Comparison of ENCODE assay signal across 17 mouse cellular contexts in genomic region chr1:19639136-19639535, GRCm38 (mm10).
DNase-seq lines count a peak whose midpoint lies in the region; ATAC-seq and TF ChIP-seq lines count a peak whose summit lies in the region.
"Had no signal": no experiment of that assay in that cellular context is flagged by ENCODE, and none has a peak within 500 bp of the region (broad histone marks: within the 10 kb centered on the region; RNA-seq: fewer than 3 reads in every experiment).

No protein-coding gene starts in this region.

- H3K4me1 ChIP-seq in midbrain, embryonic 13.5 days (replicated peaks) = no peaks in the 10 kb centered on the region
- no peaks in the 10 kb centered on the region for H3K4me1 ChIP-seq in midbrain, embryonic 10.5 days
- no peaks in the 10 kb centered on the region for H3K4me1 ChIP-seq in midbrain, embryonic 15.5 days
- no peaks in the 10 kb centered on the region for H3K4me1 ChIP-seq in midbrain, postnatal 0 days (ENCODE audit: insufficient read depth, low read length)
- no peaks in the 10 kb centered on the region for H3K4me1 ChIP-seq in midbrain, embryonic 16.5 days (ENCODE audit: control insufficient read depth, insufficient read depth, low read length)
- H3K4me1 ChIP-seq: embryonic facial prominence, embryonic 10.5 days; embryonic facial prominence, embryonic 12.5 days; forebrain, embryonic 13.5 days; forebrain, embryonic 15.5 days had no signal

- H3K9me3 ChIP-seq in midbrain, embryonic 13.5 days = no peaks in the 10 kb centered on the region
- no peaks in the 10 kb centered on the region for H3K9me3 ChIP-seq in midbrain, embryonic 10.5 days (replicated peaks)
- no peaks in the 10 kb centered on the region for H3K9me3 ChIP-seq in midbrain, embryonic 15.5 days
- H3K9me3 ChIP-seq in midbrain, postnatal 0 days (ENCODE audit: low read length) = no peaks in the 10 kb centered on the region
- no peaks in the 10 kb centered on the region for H3K9me3 ChIP-seq in midbrain, embryonic 16.5 days (replicated peaks; ENCODE audit: control insufficient read depth, low read length, poor library complexity, severe bottlenecking)
- H3K9me3 ChIP-seq: embryonic facial prominence, embryonic 10.5 days; embryonic facial prominence, embryonic 12.5 days; forebrain, embryonic 13.5 days; forebrain, embryonic 15.5 days had no signal

- no peak for TF ChIP-seq CTCF in midbrain, postnatal 0 days (IDR thresholded peaks at IDR 0.05)

- ATAC-seq in midbrain, embryonic 13.5 days = peak; percentile 50
- ATAC-seq in midbrain, embryonic 15.5 days (replicated peaks) = 0 out of 2 replicates have a peak, but pooled peaks have one; percentile 45
- no peak for ATAC-seq in midbrain, postnatal 0 days (ENCODE audit: low FRiP score)
- 0 out of 2 replicates have a peak, but pooled peaks have one; percentile 60 for ATAC-seq in midbrain, embryonic 16.5 days
- ATAC-seq: forebrain, embryonic 13.5 days; forebrain, embryonic 15.5 days had no signal

- H3K4me3 ChIP-seq in midbrain, embryonic 13.5 days (replicated peaks) = no peak overlapping the region
- no peak overlapping the region for H3K4me3 ChIP-seq in midbrain, embryonic 10.5 days
- no peak overlapping the region for H3K4me3 ChIP-seq in midbrain, embryonic 15.5 days
- H3K4me3 ChIP-seq in midbrain, postnatal 0 days (ENCODE audit: low read depth, low read length) = no peak overlapping the region
- H3K4me3 ChIP-seq in midbrain, embryonic 16.5 days (ENCODE audit: low read depth, low read length) = no peak overlapping the region
- H3K4me3 ChIP-seq: embryonic facial prominence, embryonic 10.5 days; embryonic facial prominence, embryonic 12.5 days; forebrain, embryonic 13.5 days; forebrain, embryonic 15.5 days had no signal

- H3K27ac ChIP-seq in midbrain, embryonic 13.5 days = no peak overlapping the region
- no peak overlapping the region for H3K27ac ChIP-seq in midbrain, embryonic 10.5 days (replicated peaks)
- 0 out of 2 replicates have a peak overlapping the region, but pooled peaks have one; percentile 17 for H3K27ac ChIP-seq in midbrain, embryonic 15.5 days
- H3K27ac ChIP-seq in midbrain, postnatal 0 days (ENCODE audit: low read depth, low read length) = no peak overlapping the region
- no peak overlapping the region for H3K27ac ChIP-seq in midbrain, embryonic 16.5 days (ENCODE audit: low read length)
- H3K27ac ChIP-seq: embryonic facial prominence, embryonic 10.5 days; embryonic facial prominence, embryonic 12.5 days; forebrain, embryonic 13.5 days; forebrain, embryonic 15.5 days had no signal

- H3K27me3 ChIP-seq in midbrain, embryonic 13.5 days = no peaks in the 10 kb centered on the region
- H3K27me3 ChIP-seq in midbrain, embryonic 10.5 days (ENCODE audit: low read depth, poor library complexity, severe bottlenecking) = no peaks in the 10 kb centered on the region
- no peaks in the 10 kb centered on the region for H3K27me3 ChIP-seq in midbrain, embryonic 15.5 days (replicated peaks)
- H3K27me3 ChIP-seq in midbrain, postnatal 0 days (ENCODE audit: insufficient read depth, low read length) = no peaks in the 10 kb centered on the region
- no peaks in the 10 kb centered on the region for H3K27me3 ChIP-seq in midbrain, embryonic 16.5 days (ENCODE audit: control insufficient read depth, insufficient read depth, low read depth, low read length)
- H3K27me3 ChIP-seq: embryonic facial prominence, embryonic 12.5 days; forebrain, embryonic 13.5 days; forebrain, embryonic 15.5 days had no signal

- no peaks in the 10 kb centered on the region for H3K36me3 ChIP-seq in midbrain, embryonic 13.5 days
- no peaks in the 10 kb centered on the region for H3K36me3 ChIP-seq in midbrain, embryonic 10.5 days
- H3K36me3 ChIP-seq in midbrain, embryonic 15.5 days (replicated peaks) = no peaks in the 10 kb centered on the region
- H3K36me3 ChIP-seq in midbrain, postnatal 0 days (ENCODE audit: insufficient read depth, low read length) = no peaks in the 10 kb centered on the region
- no peaks in the 10 kb centered on the region for H3K36me3 ChIP-seq in midbrain, embryonic 16.5 days (ENCODE audit: control insufficient read depth, insufficient read depth, low read length)
- H3K36me3 ChIP-seq: embryonic facial prominence, embryonic 10.5 days; embryonic facial prominence, embryonic 12.5 days; forebrain, embryonic 15.5 days had no signal

- DNase-seq in midbrain, embryonic 10.5 days (ENCODE audit: low spot score) = no peak
- DNase-seq in midbrain, postnatal 0 days (ENCODE audit: low spot score) = no peak
- DNase-seq in layer of hippocampus, adult 9-11 months = no peak
- DNase-seq: adrenal gland, adult 2 months; adrenal gland, postnatal 10 days; adrenal gland, postnatal 25 days; cerebellum, adult 11-12 months; cerebellum, adult 2 months; cerebellum, adult 9-10 months; cerebellum, postnatal 25 days had no signal

- no peak overlapping the region for H3K9ac ChIP-seq in midbrain, embryonic 13.5 days (replicated peaks)
- H3K9ac ChIP-seq in midbrain, embryonic 15.5 days = no peak overlapping the region
- H3K9ac ChIP-seq in midbrain, postnatal 0 days (replicated peaks; ENCODE audit: low read length, poor library complexity, severe bottlenecking) = no peak overlapping the region
- H3K9ac ChIP-seq in midbrain, embryonic 16.5 days (ENCODE audit: low read depth, low read length) = no peak overlapping the region
- H3K9ac ChIP-seq: embryonic facial prominence, embryonic 12.5 days; forebrain, embryonic 13.5 days; forebrain, embryonic 15.5 days had no signal

- H3K4me2 ChIP-seq in midbrain, embryonic 13.5 days (replicated peaks) = no peak overlapping the region
- no peak overlapping the region for H3K4me2 ChIP-seq in midbrain, embryonic 15.5 days
- H3K4me2 ChIP-seq in midbrain, postnatal 0 days (ENCODE audit: low read depth, low read length, poor library complexity, severe bottlenecking) = no peak overlapping the region
- no peak overlapping the region for H3K4me2 ChIP-seq in midbrain, embryonic 16.5 days (ENCODE audit: low read length)
- H3K4me2 ChIP-seq: embryonic facial prominence, embryonic 12.5 days; forebrain, embryonic 13.5 days; forebrain, embryonic 15.5 days had no signal

- 64% methylated on average over 8 of the region's 8 CpGs for WGBS in midbrain, embryonic 13.5 days
- 82% methylated on average over 8 of the region's 8 CpGs for WGBS in midbrain, embryonic 10.5 days
- WGBS in midbrain, embryonic 15.5 days = 45% methylated on average over 8 of the region's 8 CpGs
- 55% methylated on average over 8 of the region's 8 CpGs for WGBS in midbrain, postnatal 0 days
- 35% methylated on average over 8 of the region's 8 CpGs for WGBS in midbrain, embryonic 16.5 days
